Mouse (Mus musculus) liver, postnatal 0 days (tissue): ENCODE results near the gene Sec61b.

Experiments used
- CTCF ChIP-seq: sonication (generic); IDR thresholded peaks from 2 replicates; pipeline ENCODE4 v1.5.1; 2016; ENCODE audit warnings: antibody characterized with exemption, low read depth
- EP300 ChIP-seq: IDR thresholded peaks from 2 replicates; pipeline ENCODE4 v1.6.1; 2016; ENCODE audit warnings: antibody characterized with exemption, low read depth, mild to moderate bottlenecking

DNA sequence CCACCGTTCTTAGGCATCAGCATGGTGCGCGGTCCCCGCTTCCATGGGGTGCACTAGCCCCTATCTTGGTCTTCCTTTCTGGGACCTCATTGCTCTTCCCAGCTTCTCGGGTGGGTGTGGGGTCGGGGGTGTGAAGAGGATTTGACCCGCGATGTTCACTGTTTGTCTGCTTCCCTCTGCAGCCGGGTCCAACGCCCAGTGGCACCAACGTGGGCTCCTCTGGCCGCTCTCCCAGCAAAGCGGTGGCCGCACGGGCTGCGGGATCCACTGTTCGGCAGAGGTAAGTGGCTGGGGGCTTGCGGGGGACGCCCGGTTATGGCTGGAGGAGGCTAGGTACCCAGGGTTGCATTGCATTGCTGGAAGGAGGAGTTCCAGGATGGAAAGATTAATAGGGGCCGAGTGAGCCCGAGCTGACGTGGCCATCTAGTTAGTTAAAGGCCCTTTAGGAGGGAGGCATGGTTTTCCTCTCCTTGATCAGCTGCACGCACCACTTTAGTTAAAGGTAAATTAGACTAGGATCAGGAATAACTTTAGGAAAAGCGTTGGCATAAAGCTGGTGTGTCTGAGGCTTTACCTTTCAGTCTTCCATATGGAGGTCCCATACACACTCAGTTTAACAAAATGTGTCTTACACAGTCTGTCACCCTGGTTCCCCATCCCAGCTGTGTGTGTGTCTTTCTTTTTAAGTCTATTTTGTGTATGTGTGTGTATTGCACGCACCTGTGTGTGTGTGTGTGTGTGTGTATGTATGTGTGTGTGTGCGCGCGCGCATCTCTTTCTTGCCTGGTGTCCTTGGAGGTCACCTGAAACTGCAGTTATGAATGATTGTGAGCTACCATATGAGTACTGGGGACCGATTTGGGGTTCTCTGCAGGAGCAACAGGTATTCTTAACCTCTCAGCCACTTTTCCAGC is 529 bp downstream of the Sec61b start:
- TF ChIP-seq CTCF (no peak), EP300 (no peak)
